Mouse (Mus musculus): ENCODE measurements around the gene Psat1.
A peak's percentile ranks its signal among the peaks of the same experiment; 100 is the strongest.

Psat1 gene

DNA sequence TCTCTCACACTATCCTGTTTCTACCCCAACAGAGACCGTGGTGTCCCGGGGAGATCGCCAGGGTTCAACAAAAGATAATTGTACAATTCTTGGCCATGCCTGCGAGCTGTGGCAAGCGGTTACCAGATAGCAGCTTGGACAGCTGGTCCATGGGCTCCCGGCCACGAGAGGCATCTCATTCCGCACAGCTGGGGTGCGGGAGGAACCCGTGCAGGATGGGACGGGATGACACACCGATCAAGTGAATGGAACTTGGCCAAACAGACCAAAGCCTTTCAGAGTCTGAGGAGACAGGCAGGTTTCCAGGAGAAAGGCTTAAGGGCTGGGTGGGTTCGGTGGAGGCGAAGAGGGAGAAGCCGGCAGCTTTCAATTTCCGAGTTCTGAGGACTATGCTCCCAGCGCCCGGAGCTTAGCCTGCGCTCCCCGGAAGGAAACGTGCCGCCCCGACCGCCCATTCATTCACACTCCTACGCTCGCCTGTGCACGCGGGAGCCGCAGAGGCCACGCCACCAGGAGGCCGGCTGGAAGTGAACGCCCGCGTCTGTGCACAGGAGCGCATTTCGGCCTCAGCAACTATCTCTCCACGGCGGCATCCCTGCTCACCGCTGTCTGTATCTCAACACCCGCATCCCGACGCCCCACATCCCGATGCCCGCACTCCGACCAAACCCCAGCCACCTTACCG is 22.8 kb downstream of the Psat1 start:
- peak; percentile 66 for DNase-seq (ENCODE audit: low spot score)

DNA sequence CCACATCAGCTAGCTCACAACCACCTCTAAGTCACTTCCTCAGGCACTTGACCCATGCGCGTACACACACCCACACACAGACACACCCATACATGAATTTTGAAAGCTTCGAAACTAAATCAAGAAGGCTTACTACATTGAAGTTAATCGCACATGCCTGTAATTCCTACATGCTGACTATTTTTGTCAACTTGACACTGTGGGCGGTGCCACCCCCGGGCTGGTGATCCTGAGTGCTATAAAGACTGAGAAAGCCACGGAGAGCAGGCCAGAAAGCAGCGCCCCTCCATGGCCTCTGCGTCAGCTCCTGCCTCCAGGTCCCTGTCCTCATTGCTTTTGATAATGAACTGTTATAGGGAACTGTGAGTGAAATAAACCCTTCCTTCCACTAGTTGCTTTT is 23.7 kb downstream of the Psat1 start:
- no peak for DNase-seq (ENCODE audit: low spot score)

GRCm38 (mm10) chr19:15919336-15919735 is 27.8 kb downstream of the Psat1 start:
- no peak for DNase-seq (ENCODE audit: low spot score)

DNA sequence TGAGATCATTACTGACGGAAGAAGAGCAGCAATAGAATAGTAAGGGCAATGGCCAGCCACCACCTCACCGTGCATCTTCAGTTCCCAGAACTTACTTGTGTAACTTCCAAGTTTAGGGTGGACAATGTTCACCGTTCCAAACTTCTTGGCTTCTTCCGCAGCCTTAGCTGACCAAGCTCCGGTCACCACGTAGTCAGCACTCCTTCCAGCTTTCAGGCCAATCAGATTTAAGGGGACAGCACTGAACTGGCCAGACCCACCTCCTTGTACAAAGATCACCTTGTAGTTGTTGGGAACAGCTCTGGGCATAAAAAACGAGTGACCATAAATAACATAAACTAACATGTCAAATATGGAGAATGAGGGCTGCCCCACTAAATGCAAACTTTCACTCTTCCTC is 29.0 kb downstream of the Psat1 start:
- DNase-seq (ENCODE audit: low spot score) = no peak

- DNase-seq (ENCODE audit: low spot score) = no peak
These were observed 33.7 kb downstream of the Psat1 start for GRCm38 (mm10) chr19:15913249-15913997.

DNA sequence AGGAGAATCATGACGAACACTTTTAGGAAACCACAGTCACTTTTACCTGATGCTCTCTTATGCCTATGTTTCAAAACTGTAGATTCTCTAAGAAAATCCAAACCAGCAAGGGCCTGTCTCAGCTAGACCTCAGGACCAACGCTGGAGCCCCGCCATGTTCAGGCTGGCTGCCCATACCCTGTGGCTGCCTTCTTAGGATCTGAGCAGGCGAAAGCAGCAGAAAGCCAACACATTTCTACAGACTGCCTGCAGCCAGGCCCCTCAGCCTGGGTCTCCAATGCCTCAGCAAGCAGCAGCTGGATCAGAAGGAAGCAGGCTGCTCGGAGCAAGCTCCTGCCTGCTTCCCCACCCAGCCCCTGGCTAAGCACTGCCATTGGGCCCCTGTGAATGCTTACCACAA is 35.7 kb downstream of the Psat1 start:
- no peak for DNase-seq (ENCODE audit: low spot score)

DNA sequence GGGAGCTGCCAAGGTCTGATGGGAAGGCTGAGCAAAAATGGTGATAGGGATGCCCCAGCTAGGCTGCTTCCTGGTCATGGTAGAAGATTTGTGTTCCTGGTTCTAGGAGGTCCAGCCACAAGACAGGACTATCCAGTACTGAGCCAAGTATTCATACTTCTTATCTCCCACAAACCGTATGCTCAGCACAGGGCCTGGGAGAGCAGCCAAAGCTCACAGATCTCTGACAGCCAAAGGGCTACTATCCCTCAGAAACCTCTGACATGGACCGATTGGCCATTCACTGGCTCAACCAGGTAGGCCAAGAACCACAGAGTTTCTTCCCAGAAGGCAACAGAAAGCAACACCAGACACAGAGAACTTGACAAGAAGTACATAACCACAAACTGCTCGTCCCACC is 36.1 kb downstream of the Psat1 start:
- no peak for DNase-seq (ENCODE audit: low spot score)

GRCm38 (mm10) chr19:15910488-15910887 is 36.6 kb downstream of the Psat1 start:
- DNase-seq (ENCODE audit: low spot score) = no peak

GRCm38 (mm10) chr19:15908016-15908415 is 39.1 kb downstream of the Psat1 start:
- no peak for DNase-seq (ENCODE audit: low spot score)

DNA sequence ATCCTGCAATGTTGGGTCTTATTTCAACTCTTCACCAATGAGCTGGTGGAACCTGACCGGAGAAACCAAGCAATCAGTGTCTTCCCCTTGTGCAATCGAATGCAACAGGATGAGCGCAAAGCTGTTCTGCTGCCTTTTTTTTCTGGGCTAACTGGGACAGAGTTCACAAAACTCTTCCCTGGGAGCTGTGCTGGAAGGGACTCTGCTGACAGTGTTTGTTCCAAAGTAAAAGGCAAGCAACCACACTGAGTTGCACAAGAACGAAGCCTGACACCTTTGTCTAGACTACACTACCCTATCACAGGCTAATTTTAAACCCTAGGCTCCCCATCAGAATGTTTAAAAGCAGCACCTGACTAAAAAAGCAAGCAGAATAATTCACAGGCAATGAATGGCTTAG is 42.4 kb downstream of the Psat1 start:
- DNase-seq (ENCODE audit: low spot score) = no peak

GRCm38 (mm10) chr19:15903508-15904480 is 43.3 kb downstream of the Psat1 start:
- DNase-seq (ENCODE audit: low spot score) = no peak

GRCm38 (mm10) chr19:15895681-15896080 is 51.5 kb downstream of the Psat1 start:
- DNase-seq (ENCODE audit: low spot score) = no peak

GRCm38 (mm10) chr19:15892146-15892545 is 55.0 kb downstream of the Psat1 start:
- no peak for DNase-seq (ENCODE audit: low spot score)

GRCm38 (mm10) chr19:15888466-15888865 is 58.7 kb downstream of the Psat1 start:
- no peak for DNase-seq (ENCODE audit: low spot score)

GRCm38 (mm10) chr19:15882705-15883426 is 64.3 kb downstream of the Psat1 start:
- no peak for DNase-seq (ENCODE audit: low spot score)

DNA sequence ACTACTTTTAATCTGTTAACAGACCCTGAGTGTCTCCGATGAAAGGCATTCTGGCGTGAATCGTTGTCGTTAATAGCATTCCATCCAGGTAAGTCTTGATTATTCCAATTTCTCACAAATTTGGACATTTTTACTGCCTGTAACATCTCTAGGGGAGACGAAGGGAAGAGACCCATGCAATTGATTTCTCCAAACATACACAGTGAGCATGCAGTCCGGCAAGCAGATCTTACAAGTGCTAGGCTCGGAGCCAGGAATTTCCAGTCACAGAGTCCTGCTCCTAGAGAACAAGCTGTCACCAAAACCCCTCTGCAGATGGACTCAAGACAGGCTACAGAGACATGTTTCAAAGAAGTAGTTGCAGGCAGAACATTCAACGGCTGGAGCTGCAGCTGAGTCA is 66.4 kb downstream of the Psat1 start:
- DNase-seq (ENCODE audit: low spot score) = no peak

DNA sequence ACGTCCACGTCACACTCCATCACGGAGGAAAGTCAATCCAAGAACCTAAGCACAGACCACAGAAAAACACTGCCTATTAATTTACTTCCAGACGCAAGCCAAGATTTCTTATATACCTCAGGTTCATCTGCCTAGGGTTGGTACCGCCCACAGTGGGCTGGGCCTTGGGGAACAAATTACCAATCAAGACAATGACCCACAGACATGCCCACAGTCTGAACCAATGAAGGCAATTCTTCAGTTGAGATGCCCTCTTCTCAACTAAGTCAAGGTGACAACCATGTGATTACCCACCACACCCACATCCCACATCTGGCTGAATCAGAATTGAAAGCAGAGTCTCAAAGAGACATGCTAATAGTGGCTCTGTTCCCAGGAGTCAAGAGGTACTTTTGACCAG is 67.9 kb downstream of the Psat1 start:
- DNase-seq (ENCODE audit: low spot score) = no peak

DNA sequence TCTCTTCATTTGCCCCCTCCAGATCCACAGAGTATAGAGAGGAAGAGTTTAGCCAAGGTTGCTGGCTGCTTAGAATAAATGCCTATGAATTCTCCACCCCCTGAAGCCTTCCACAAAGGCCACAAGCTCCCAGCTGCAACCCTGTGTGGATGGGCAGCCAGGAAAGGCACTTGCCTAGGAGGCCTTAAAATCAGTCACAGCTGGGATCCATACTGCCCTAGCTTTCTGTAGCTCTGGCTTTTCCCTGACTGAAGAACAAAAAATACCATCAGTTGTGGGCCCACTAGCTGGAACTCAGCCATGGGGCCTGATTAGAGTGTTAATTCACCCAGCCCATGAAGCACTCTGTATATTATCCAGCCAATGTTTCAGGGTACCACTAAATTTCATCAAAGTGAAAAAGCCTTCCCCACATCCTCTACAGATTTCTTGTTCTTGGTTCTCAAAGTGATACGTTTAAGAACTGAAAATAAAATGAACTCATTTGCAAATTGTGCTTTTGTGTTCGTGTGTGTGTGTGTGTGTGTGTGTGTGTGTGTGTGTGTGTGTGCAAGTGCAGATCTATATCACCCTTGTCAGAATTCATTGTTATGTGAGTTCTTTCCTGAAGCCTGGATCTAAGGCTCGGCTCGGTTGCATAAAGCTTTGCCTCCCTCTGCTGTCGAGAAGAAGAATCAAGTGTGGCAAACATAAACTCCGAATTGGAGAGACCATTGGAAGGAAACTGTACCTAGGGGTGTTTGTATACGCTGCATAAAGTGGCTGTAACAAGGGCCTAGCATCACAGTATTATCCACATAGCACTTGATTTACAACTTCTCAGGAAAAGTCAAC is 78.1 kb downstream of the Psat1 start:
- peak; percentile 12 for DNase-seq (ENCODE audit: low spot score)

DNA sequence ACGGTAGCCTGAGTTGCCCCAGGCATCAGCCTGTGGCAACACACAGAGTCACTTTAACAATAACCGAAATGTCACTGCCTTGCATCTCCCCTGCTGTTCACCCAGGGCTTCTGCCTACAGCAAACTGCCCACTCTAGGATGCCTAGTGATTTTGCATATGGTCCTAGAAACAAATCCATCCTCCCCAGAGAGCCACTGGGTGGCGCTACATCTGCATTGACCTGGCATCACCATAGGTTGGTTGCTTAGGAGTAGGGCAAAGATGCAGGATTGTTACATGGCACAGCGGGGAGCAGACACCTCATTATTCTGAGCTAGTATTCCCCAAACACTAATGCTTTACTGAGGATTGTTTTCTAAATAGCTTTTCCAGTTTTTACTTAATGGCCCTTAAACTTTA is 80.3 kb downstream of the Psat1 start:
- peak; percentile 9 for DNase-seq (ENCODE audit: low spot score)

- DNase-seq (ENCODE audit: low spot score) = no peak
These were observed 81.0 kb downstream of the Psat1 start for GRCm38 (mm10) chr19:15866126-15866525.

- peak; percentile 29 for DNase-seq (ENCODE audit: low spot score)
These were observed 81.7 kb downstream of the Psat1 start for GRCm38 (mm10) chr19:15865431-15865830.

All from left cerebral cortex, adult 11 months (tissue).